Mouse (Mus musculus) spleen, adult 2 months (tissue): ENCODE results near the gene Thbs3. TPM values are rescaled to one million over a fixed set of nuclear protein-coding genes. Genes with fewer than 3 reads are reported as not detected.
A peak's percentile ranks its signal among the peaks of the same experiment; 100 is the strongest.

ENCODE experiments used
- DNase-seq, 2 experiments: peaks; one replicate each; pipeline versions ENCODE4 v3.0.0 to v3.0.0-alpha.2; 2012 to 2021; ENCODE audit warnings: low spot score in 2 of 2, low read depth in 1 of 2
- H3K27ac ChIP-seq: fragments of 200-500 bp; 2 replicates; pipeline ENCODE4 v1.5.1; 2012; ENCODE audit warnings: low read length, inconsistent platforms; ENCODE audit not compliant: insufficient read depth
- H3K27me3 ChIP-seq: fragments of 200-500 bp; 2 replicates; pipeline ENCODE4 v1.6.1; 2012; ENCODE audit warnings: mild to moderate bottlenecking, moderate library complexity, low read length, inconsistent platforms; ENCODE audit not compliant: control insufficient read depth, insufficient read depth
- H3K36me3 ChIP-seq: fragments of 200-500 bp; 2 replicates; pipeline ENCODE4 v1.6.1; 2012; ENCODE audit warnings: mild to moderate bottlenecking, low read length, inconsistent platforms; ENCODE audit not compliant: control insufficient read depth, insufficient read depth
- H3K4me1 ChIP-seq: fragments of 200-500 bp; 2 replicates; pipeline ENCODE4 v1.6.1; 2011; ENCODE audit warnings: inconsistent platforms; ENCODE audit not compliant: control insufficient read depth, insufficient read depth, insufficient read length
- H3K4me3 ChIP-seq: fragments of 200-500 bp; 2 replicates; pipeline ENCODE4 v1.5.1; 2011; ENCODE audit warnings: mild to moderate bottlenecking, inconsistent platforms; ENCODE audit not compliant: insufficient read depth, insufficient read length; ENCODE audit errors: extremely low read depth
- CTCF ChIP-seq: fragments of 200-500 bp; IDR thresholded peaks from 2 replicates; pipeline ENCODE4 v1.5.1; 2011; ENCODE audit warnings: mild to moderate bottlenecking, inconsistent platforms; ENCODE audit not compliant: insufficient read depth, insufficient read length, insufficient replicate concordance; ENCODE audit errors: extremely low read depth
- POLR2A ChIP-seq: fragments of 200-500 bp; IDR thresholded peaks from 2 replicates; pipeline ENCODE4 v1.6.1; 2011; ENCODE audit warnings: low read depth, low read length, inconsistent platforms
- WGBS: fragments of 180-500 bp; shearing (Covaris S2); methylation state at CpG from one replicate; pipeline ENCODE4 v1.1.7; 2018; 5-methylcytosine and 5-hydroxymethylcytosine counted together
- polyA plus RNA-seq: library from polyadenylated mRNA; depleted of rRNA; stranded (reverse); fragments of >200 nt; gene quantifications from 2 replicates; pipeline ENCODE4 v1.2.3, GENCODE M21; 2012

Thbs3 gene
- polyA plus RNA-seq, 1 experiment, result 3.4 TPM

DNA sequence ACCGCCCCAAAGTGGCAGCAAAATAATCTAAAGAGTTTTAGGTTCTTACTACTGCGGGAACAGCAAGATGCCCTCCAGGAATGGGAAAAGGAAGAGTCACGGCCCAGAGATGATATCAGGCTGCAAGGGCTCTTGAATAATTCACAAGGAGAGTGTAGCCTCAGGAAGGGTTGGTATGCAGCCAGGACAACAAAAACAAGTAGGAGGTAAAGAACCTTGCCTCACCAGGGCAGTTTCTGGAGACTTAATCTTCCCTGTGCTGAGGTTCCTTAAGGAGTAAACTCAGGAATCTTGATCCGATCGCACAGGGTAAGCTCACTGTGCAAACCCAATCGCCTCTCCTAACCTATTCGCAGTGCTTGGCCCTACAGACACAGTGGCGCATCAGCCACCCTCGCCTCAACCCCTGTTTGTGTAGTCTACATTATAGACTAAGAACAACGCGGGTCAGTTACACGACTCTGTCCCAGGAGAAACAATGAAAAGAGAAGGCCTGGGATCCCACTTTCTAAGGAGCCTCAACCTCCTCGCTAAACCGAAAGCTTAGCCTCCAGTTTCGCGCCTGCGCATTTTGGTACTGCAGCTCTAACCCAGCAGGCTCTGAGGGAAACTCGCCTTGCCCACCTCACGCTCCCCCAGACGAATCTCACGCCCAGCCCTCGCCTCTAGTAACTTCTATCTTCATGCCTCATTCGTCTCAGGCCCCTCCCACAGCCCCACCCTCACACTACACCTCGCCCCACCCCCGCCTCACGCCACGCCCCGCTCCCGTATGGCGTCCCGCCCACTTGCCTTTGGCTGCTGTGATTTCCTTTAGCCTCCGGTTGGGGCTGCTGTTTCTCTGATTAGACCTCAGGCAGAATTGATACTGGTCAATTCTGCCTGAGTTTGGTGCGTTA, 18.8 kb upstream of the Thbs3 start:
- H3K4me3 ChIP-seq, result peak overlapping the region; percentile 59; the same call in 1 of the 2 replicates
- 8% methylated on average over 33 of the region's 33 CpGs for WGBS
- no peaks in the 10 kb centered on the region for H3K27me3 ChIP-seq
- no peaks in the 10 kb centered on the region for H3K36me3 ChIP-seq
- peak overlapping the region; percentile 79 for H3K27ac ChIP-seq
- TF ChIP-seq POLR2A (peak; percentile 79), CTCF (peak; percentile 19; the same call in 1 of the 2 replicates)
- peak; percentile 90 to 91 for DNase-seq
- H3K4me1 ChIP-seq, result no peaks in the 10 kb centered on the region

DNA sequence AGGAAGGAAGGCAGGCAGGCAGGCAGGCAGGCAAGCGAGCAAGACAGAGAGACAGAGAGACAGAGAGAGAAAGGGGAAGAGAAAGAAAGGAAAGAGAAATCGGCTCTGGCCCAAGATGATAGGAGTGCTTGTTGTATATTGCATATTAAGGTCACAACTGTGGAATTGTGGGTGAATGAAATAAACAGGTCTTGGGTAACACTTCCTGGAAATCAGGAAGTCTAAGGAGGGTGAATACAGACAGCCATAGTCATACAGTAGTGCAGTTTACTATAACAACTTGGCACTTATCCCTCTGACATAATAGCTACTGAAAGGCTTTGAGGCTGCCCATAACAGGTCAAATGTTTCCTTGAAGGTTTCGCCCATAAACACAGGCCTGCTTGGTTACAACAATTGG, 15.1 kb upstream of the Thbs3 start:
- Histone ChIP-seq H3K27me3 (no peaks in the 10 kb centered on the region), H3K4me1 (peaks cover 4% of the 10 kb centered on the region; the same call in 1 of the 2 replicates), H3K27ac (no peak overlapping the region), H3K36me3 (peaks cover 9% of the 10 kb centered on the region; the same call in 1 of the 2 replicates), H3K4me3 (no peak overlapping the region)
- TF ChIP-seq CTCF (no peak), POLR2A (no peak)
- DNase-seq, result no peak
- 58% methylated on average over 3 of the region's 3 CpGs for WGBS

DNA sequence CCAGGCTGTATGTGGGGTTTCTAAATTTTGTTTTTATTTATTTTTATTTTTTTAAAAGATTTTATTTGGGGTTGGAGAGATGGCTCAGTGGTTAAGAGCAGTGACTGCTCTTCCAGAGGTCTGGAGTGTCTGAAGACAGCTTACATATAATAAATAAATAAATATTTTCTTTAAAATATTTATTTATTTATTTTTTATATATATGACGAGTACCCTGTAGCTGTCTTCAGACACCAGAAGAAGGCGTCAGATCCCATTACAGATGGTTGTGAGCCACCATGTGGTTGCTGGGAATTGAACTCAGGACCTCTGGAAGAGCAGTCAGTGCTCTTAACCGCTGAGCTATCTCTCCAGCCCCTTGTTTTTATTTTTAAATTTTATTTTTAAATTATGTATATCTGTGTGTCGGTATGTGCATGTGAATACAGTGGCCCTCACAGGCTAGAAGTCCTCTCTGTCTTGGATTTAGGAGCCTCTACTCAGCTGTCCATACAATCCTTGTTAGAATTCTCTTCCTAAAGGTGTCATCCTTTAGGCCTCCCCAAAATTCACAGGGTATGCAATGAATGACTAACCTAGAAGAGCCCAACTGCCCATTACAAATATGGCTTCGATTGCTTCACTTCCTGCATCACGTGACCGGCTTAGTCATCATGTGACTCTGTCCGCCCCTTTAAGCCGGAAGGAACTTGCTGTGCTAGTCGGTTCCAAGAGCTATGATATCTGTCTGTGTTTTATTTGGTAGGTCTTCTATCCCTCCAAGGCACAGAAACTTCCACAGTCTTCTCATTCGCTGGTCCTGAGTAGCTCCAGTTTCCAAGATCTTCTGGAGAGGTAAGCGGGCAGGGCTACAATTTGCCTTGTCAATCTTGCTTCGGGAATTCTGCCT, 12.5 kb upstream of the Thbs3 start, which contains the start of gene Gba:
Gene Gba, plus strand, starts transcription at position 676 of the 889 bp plus-strand sequence.
- H3K27me3 ChIP-seq, result no peaks in the 10 kb centered on the region
- DNase-seq, result peak; percentile 79 to 82

DNA sequence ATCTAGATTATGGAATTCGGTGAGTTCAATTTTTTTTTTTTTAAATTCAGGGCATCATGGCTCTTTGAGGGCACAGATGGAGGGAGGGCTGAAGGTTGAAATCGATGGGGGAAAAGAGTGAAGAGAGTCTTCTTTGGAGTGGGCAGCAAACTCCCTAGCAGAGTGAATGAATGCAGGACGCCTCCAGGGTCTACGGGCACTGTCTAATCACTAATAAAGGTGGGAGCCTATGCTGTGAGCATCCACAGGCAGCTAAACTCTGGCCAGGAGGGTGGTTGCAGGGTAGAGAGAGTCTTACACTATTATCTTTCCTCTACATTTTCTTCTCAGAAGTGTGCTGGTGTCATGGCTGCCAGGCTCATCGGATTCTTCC, 11.9 kb upstream of the Thbs3 start:
- Histone ChIP-seq H3K36me3 (peaks cover 26% of the 10 kb centered on the region), H3K4me1 (peaks cover 4% of the 10 kb centered on the region; the same call in 1 of the 2 replicates), H3K27ac (no peak overlapping the region), H3K4me3 (peak overlapping the region; percentile 72), H3K27me3 (no peaks in the 10 kb centered on the region)
- 26% methylated on average over 5 of the region's 5 CpGs for WGBS
- TF ChIP-seq POLR2A, result no peak
- no peak for TF ChIP-seq CTCF
- DNase-seq, result no peak

More for the DNA sequence above, 12.5 kb upstream of the Thbs3 start, which contains the start of gene Gba:
- WGBS, result 23% methylated on average over 13 of the region's 13 CpGs
- H3K27ac ChIP-seq, result no peak within 1 kb of the TSS
- TF ChIP-seq CTCF (no peak), POLR2A (no peak)
- H3K36me3 ChIP-seq, result peaks cover 21% of the 10 kb centered on the region
- peak within 1 kb of the TSS; percentile 72 for H3K4me3 ChIP-seq
- H3K4me1 ChIP-seq, result peaks cover 4% of the 10 kb centered on the region; the same call in 1 of the 2 replicates

DNA sequence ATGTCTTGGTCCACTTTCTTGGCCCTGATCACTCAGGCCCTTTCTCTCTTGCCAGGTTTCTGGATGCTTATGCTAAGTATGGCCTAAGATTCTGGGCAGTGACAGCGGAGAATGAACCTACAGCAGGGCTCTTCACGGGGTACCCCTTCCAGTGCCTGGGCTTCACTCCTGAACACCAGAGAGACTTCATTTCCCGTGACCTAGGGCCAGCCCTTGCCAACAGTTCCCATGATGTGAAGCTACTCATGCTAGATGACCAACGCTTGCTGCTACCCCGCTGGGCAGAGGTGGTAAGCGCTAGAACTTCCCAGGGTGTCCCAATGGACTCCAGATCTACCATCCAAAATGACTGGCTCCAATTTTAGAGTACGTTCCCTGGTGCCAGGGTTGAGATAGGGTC, 8.9 kb upstream of the Thbs3 start:
- Histone ChIP-seq H3K36me3 (peaks cover 39% of the 10 kb centered on the region), H3K27me3 (no peaks in the 10 kb centered on the region), H3K4me1 (peaks cover 4% of the 10 kb centered on the region; the same call in 1 of the 2 replicates), H3K4me3 (no peak overlapping the region), H3K27ac (no peak overlapping the region)
- DNase-seq, result no peak
- 91% methylated on average over 7 of the region's 7 CpGs for WGBS
- no peak for TF ChIP-seq CTCF
- TF ChIP-seq POLR2A, result no peak

DNA sequence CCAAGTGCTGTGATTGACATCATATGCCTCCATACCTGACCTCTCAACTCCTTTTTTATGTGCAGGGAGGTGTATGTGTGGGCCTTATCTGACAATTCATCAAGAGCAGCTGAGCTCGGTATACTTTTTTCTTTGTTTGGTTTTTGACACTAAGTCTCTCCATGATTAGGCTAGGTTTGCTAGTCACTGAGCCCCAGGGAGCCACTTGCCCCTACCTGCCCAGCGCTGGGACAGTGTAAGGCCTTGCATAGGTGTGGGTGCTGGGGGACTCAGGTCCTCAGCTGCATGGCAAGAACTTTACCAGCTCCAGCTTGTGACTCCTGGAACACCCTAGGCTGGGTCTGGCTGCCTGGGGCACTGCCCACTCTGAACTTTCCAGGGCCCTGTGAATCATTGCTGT, 8.3 kb upstream of the Thbs3 start:
- peaks cover 4% of the 10 kb centered on the region; the same call in 1 of the 2 replicates for H3K4me1 ChIP-seq
- no peak for TF ChIP-seq POLR2A
- TF ChIP-seq CTCF, result no peak
- H3K27ac ChIP-seq, result no peak overlapping the region
- no peaks in the 10 kb centered on the region for H3K27me3 ChIP-seq
- DNase-seq, result no peak
- peaks cover 39% of the 10 kb centered on the region for H3K36me3 ChIP-seq
- 86% methylated on average over 2 of the region's 2 CpGs for WGBS
- H3K4me3 ChIP-seq, result no peak overlapping the region
